Mouse (Mus musculus) forebrain, embryonic 14.5 days (tissue): ENCODE results near the gene Vcl. TPM values are rescaled to one million over a fixed set of nuclear protein-coding genes. Genes with fewer than 3 reads are reported as not detected.
A peak's percentile ranks its signal among the peaks of the same experiment; 100 is the strongest.

Experiments used
- ATAC-seq: fragments of 200-750 bp; cut with Nextera tagmentation; 2 replicates; pipeline ENCODE4 v1.8.0; 2017; ENCODE audit warnings: mild to moderate bottlenecking, moderate library complexity
- DNase-seq: peaks from one replicate; pipeline ENCODE4 v3.0.0-alpha.2; 2015; ENCODE audit warnings: low spot score
- H3K27ac ChIP-seq: fragments of 300-500 bp; sonication (generic); 2 replicates; pipeline ENCODE4 v1.5.1; 2014; ENCODE audit warnings: low read depth, mild to moderate bottlenecking, control low read depth, low read length, moderate library complexity
- H3K27me3 ChIP-seq: fragments of 300-500 bp; sonication (generic); replicated peaks from 2 replicates; pipeline ENCODE4 v1.6.1; 2014; ENCODE audit warnings: low read length, control low read depth, mixed read lengths; ENCODE audit not compliant: control insufficient read depth, insufficient read depth
- H3K36me3 ChIP-seq: fragments of 300-500 bp; sonication (generic); 2 replicates; pipeline ENCODE4 v1.6.1; 2014; ENCODE audit warnings: low read length, control low read depth; ENCODE audit not compliant: control insufficient read depth, insufficient read depth
- H3K4me1 ChIP-seq: fragments of 300-500 bp; sonication (generic); 2 replicates; pipeline ENCODE4 v1.6.1; 2014; ENCODE audit warnings: antibody characterized with exemption, low read length, control low read depth; ENCODE audit not compliant: control insufficient read depth, insufficient read depth
- H3K4me2 ChIP-seq: fragments of 300-500 bp; sonication (generic); 2 replicates; pipeline ENCODE4 v1.6.1; 2014; ENCODE audit warnings: mild to moderate bottlenecking, control low read depth, low read length
- H3K4me3 ChIP-seq: fragments of 300-500 bp; sonication (generic); 2 replicates; pipeline ENCODE4 v1.5.1; 2014; ENCODE audit warnings: low read depth, low read length, control low read depth
- H3K9ac ChIP-seq: fragments of 300-500 bp; sonication (generic); 2 replicates; pipeline ENCODE4 v1.6.1; 2014; ENCODE audit warnings: mild to moderate bottlenecking, low read length, control low read depth, moderate library complexity
- H3K9me3 ChIP-seq: fragments of 300-500 bp; sonication (generic); replicated peaks from 2 replicates; pipeline ENCODE4 v1.6.1; 2016; ENCODE audit warnings: low read length, control low read depth, mixed read lengths; ENCODE audit not compliant: control insufficient read depth
- WGBS: fragments of 180-500 bp; shearing (Covaris S2); extraction: QIAGEN DNeasy Blood & Tissue Kit; methylation state at CpG from one replicate; pipeline ENCODE4 v1.1.7; 2014; 5-methylcytosine and 5-hydroxymethylcytosine counted together
- polyA plus RNA-seq: library from polyadenylated mRNA; unstranded; fragments of >200 nt; fragmentation: Nextera tagmentation; extraction: Ambion mirVana; gene quantifications from 2 replicates; pipeline ENCODE4 v1.2.1, GENCODE M21; 2014

The Vcl gene
- polyA plus RNA-seq, 1 experiment from 2014 or later: 8.4 TPM

DNA sequence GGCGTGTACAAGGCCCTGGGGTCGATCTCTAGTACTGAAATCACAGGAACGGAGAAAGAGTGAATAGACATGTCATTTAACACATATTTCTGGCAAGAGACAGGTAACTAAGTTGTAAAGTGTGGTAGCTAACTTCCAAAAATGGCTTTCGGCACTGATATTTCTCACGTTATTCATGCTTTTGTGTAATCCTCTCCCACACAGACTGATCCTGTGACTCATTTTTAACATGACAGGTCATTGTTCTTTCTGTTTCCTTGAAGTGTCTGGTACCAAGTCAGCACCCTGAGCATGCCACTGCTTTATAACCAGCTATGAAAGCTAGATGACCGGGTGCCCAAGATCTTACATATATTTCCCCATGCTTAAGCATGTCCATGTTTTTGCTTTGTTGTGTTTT, 26.1 kb upstream of the Vcl start:
- Histone ChIP-seq H3K4me1 (no peaks in the 10 kb centered on the region), H3K36me3 (no peaks in the 10 kb centered on the region), H3K27ac (no peak overlapping the region), H3K4me3 (no peak overlapping the region), H3K9me3 (no peaks in the 10 kb centered on the region), H3K9ac (no peak overlapping the region), H3K4me2 (no peak overlapping the region), H3K27me3 (no peaks in the 10 kb centered on the region)
- DNase-seq (no peak), ATAC-seq (no peak)
- 92% methylated on average over 6 of the region's 6 CpGs for WGBS

DNA sequence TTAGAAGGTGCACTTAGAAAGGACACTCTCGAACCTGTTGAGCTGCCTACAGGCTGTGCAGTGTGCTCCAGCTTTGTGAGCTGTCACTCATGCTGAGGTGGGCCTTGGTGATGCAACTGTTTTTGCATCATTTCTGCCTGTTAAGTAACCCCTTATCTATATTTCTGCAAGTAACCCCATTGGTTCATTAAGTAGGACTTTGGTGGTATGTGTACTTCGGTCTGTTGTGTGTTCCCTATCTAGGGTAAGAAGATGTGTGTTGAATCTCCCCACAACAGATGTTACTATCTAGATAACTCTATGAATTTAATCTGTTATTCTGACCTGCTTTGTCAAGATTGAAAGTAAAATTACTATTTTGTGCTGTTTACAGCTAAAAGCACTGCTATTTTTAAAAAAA, 17.4 kb upstream of the Vcl start:
- Histone ChIP-seq H3K27ac (no peak overlapping the region), H3K27me3 (no peaks in the 10 kb centered on the region), H3K36me3 (no peaks in the 10 kb centered on the region), H3K9ac (no peak overlapping the region), H3K4me1 (peaks cover 2% of the 10 kb centered on the region; the same call in 1 of the 2 replicates), H3K9me3 (no peaks in the 10 kb centered on the region), H3K4me3 (no peak overlapping the region), H3K4me2 (no peak overlapping the region)
- DNase-seq: no peak
- no peak for ATAC-seq
- 96% methylated on average over 2 of the region's 2 CpGs for WGBS

DNA sequence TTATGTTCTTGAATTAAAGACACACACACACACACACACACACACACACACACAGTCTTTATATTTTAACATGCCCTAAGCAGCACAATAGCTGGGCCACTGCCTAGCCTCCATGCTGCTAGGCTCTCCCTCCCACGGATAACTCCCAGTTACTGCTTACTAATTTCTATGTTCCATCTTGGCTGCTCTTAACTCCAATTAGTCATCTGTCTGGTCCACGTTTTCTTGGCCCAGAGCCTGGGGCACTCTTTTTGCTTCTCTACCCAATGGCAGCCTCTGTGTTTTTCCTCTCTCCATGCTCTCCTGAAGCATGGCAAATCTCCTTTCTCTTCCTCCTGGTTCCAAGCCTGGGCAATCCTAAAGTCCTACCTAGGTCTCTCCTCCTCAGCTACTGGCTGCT, 14.8 kb upstream of the Vcl start:
- Histone ChIP-seq H3K4me3 (no peak overlapping the region), H3K9ac (no peak overlapping the region), H3K4me2 (no peak overlapping the region), H3K27me3 (no peaks in the 10 kb centered on the region), H3K27ac (no peak overlapping the region), H3K36me3 (no peaks in the 10 kb centered on the region), H3K4me1 (peaks cover 2% of the 10 kb centered on the region; the same call in 1 of the 2 replicates), H3K9me3 (no peaks in the 10 kb centered on the region)
- peak; percentile 26; the same call in 1 of the 2 replicates for ATAC-seq
- peak; percentile 67 for DNase-seq
- WGBS: 31% methylated on average over 2 of the region's 2 CpGs

DNA sequence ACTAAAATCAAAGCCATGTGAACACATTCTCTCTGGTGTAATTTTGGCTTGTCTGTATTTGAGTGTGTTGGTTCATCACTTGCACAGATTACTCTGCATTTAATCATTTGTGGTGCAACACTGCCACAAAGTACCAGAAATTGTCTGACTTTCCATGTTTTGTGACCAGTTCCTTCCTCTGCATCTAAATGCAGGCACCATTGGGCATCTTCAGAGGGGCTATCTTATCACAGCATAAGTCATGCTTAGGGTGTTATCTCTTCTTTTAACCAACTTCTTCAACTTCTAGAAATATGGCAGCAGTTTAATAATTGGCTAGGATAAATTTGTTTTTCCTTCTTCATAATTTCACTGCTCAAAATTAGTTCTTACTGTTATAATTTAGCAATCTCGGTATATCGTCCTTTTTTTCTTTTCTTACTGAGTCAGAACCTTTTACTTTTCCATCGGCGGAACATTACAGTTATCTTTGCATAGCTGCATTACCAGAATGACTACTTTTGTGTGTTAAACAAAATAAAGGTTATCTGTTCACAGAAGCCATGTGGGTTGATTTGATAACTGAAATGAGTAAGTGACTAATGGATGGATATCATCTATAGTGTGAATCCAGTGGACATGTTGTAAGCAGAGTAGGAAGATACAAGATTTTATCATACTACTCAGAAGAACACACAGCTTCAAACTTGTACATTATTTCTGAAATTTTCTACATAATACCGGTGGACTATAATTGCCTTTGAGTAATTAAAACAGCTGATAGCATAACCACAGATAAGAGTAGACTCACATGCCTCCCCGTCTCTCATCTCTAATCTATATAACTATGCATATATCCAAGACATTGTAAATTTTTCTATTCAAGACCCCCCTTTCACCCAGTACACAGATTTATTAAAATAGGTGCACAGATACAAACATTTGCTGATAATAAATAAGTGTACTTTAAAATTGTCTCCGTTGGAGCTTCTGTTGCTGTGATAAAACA, 12.3 kb upstream of the Vcl start:
- no peak overlapping the region for H3K9ac ChIP-seq
- no peaks in the 10 kb centered on the region for H3K9me3 ChIP-seq
- H3K36me3 ChIP-seq: no peaks in the 10 kb centered on the region
- no peak overlapping the region for H3K27ac ChIP-seq
- H3K4me2 ChIP-seq: no peak overlapping the region
- DNase-seq (no peak), ATAC-seq (no peak)
- peaks cover 2% of the 10 kb centered on the region; the same call in 1 of the 2 replicates for H3K4me1 ChIP-seq
- WGBS: 93% methylated on average over 7 of the region's 7 CpGs
- H3K4me3 ChIP-seq: no peak overlapping the region
- no peaks in the 10 kb centered on the region for H3K27me3 ChIP-seq

DNA sequence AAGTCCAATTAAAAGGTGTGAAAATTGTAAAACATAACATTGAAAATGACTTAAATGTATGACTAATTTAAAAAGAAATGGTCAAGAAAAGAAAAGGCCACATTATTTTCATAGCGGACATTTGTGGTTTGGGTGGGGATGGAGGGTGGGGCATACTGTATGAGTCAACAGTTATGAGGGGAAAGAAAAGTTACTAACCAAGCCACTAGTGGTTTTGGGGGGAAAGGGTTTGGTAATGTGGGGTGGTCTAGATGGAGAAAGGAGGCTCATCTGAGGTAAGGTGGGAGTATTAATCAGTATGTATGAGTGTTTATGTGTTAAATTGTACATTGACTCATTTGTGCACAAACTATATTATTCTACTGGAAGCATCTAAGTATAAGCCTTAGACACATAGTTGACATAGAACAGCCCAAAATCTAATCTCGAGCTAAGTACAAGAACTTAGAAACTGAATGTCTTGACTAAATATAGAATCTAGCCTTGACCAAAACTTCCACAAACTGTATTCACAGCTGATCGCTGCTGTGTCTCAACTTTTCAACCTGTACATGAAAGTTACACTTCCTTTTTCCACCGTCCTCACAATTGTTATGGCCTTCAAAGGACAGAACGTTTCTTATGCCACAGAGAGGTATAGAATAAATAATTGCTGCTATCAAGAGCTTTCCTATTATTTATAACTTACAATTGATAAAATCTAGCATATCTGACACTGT, 5.0 kb upstream of the Vcl start:
- ATAC-seq: no peak
- Histone ChIP-seq H3K36me3 (no peaks in the 10 kb centered on the region), H3K27me3 (no peaks in the 10 kb centered on the region), H3K9ac (no peak overlapping the region), H3K27ac (no peak overlapping the region), H3K4me1 (no peaks in the 10 kb centered on the region), H3K4me2 (no peak overlapping the region), H3K4me3 (no peak overlapping the region), H3K9me3 (no peaks in the 10 kb centered on the region)
- 90% methylated on average over 5 of the region's 5 CpGs for WGBS
- DNase-seq: no peak

DNA sequence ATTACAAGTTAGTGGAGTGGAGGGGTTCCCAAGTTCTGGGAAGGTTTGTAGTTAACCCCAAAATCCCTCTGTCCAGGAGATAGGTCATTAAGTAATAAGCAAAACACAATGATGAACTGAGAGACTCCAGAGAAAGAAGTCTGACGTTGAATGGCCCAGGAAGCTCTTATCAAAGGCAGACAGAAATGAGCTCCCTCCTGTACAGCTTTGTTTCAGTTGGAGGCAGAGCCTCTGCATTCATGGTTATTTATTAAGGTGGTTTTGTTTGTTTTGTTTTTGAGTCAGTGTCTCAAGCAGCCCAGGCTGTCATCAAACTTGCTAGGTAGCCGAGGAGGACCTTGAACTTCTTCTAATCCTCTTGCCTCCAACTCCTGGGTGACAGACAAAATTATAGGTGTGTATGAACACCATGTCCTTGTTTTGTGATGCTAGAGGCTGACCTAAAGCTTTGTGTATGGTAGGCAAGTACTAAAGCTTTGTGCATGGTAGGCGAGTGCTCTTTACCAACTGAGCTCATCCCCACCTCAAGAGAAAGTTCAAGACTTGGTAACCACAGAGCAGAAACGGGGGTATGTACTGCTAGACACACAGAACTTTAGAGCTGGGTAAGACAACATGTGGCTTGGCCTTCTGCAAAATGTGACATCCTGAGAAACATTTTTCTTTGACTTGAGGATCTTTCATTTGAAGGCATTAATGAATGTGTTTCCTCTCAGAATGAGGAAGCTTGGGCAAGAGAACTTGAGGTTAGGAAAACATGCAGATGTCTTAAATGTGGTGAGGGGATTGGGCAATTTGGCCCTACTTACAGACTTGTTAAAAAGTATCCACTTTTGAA, 1.5 kb upstream of the Vcl start:
- no peaks in the 10 kb centered on the region for H3K9me3 ChIP-seq
- ATAC-seq (no peak), DNase-seq (no peak)
- no peaks in the 10 kb centered on the region for H3K36me3 ChIP-seq
- H3K4me3 ChIP-seq: no peak overlapping the region
- WGBS: 86% methylated on average over 4 of the region's 4 CpGs
- H3K4me2 ChIP-seq: no peak overlapping the region
- no peaks in the 10 kb centered on the region for H3K27me3 ChIP-seq
- 0 out of 2 replicates have a peak, but pooled peaks cover 7% of the 10 kb centered on the region for H3K4me1 ChIP-seq
- H3K9ac ChIP-seq: no peak overlapping the region
- no peak overlapping the region for H3K27ac ChIP-seq

DNA sequence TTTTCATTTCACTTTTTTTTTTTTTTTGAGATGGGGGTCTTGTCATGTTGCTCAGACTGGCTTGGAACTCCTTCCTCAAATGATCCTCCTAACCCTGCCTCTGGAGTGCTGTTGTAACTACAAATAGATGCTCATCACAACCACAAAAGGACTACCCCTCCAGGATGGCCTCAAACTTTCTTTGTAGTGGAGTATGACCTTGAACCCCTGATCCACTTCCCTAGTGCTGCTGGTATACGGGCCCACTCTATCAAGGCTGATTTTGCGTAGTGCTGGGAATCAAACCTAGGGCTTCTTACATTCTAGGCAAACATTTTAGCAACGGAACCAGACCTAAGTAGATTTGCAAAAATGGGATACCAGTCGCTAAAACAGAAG, 901 bp upstream of the Vcl start:
- H3K9me3 ChIP-seq: no peaks in the 10 kb centered on the region
- H3K9ac ChIP-seq: no peak overlapping the region; the same call in 1 of the 2 replicates
- DNase-seq (peak; percentile 1), ATAC-seq (no peak)
- WGBS: 15% methylated on average over 4 of the region's 4 CpGs
- no peaks in the 10 kb centered on the region for H3K36me3 ChIP-seq
- H3K4me1 ChIP-seq: 0 out of 2 replicates have a peak, but pooled peaks cover 7% of the 10 kb centered on the region
- no peaks in the 10 kb centered on the region for H3K27me3 ChIP-seq
- H3K4me2 ChIP-seq: peak overlapping the region; percentile 78
- no peak overlapping the region for H3K27ac ChIP-seq
- peak overlapping the region; percentile 84 for H3K4me3 ChIP-seq

DNA sequence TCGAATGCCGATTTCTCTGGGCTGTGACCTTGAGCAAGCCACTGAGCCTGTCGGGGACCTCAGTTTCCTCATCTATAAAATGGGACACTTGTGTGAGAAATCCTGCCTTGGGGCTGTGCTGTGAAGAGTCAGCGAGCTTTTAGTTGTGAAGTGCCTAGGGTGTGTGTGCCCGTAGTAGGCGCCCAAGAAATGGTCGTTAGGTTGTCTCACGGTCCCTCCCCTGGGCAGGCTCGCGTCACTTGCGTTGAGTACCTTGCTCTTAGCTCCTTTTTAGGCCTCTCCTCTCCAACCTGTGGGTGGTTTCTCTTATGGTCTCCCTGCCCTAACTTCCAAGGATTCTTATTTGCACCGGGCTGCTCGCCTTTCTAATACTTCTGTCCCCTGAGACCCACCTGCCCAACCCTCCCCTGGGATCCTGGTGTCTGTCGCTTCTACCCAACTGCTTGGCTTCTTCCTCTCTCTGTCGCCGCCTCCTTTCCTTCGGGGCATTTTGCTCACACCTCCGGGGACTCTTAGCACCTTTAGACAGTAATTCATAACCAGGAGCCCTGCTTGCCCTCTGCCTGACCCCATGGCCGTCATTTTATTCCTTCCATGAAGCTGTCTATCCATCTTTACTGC, 726 bp downstream of the Vcl start:
- ATAC-seq: peak; percentile 9; the same call in 1 of the 2 replicates
- H3K27me3 ChIP-seq: no peaks in the 10 kb centered on the region
- no peak for DNase-seq
- WGBS: 3% methylated on average over 19 of the region's 19 CpGs
- 0 out of 2 replicates have a peak, but pooled peaks cover 7% of the 10 kb centered on the region for H3K4me1 ChIP-seq
- H3K9me3 ChIP-seq: no peaks in the 10 kb centered on the region
- no peaks in the 10 kb centered on the region for H3K36me3 ChIP-seq
- H3K4me3 ChIP-seq: peak overlapping the region; percentile 84
- 0 out of 2 replicates have a peak overlapping the region, but pooled peaks have one; percentile 55 for H3K27ac ChIP-seq
- H3K9ac ChIP-seq: peak overlapping the region; percentile 79
- peak overlapping the region; percentile 78 for H3K4me2 ChIP-seq
